Mouse (Mus musculus): ENCODE measurements around the gene S100g. TPM values are rescaled to one million over a fixed set of nuclear protein-coding genes. Genes with fewer than 3 reads are reported as not detected.

S100g gene
- polyA plus RNA-seq, 1 experiment from 2014 or later: 2.8 TPM

GRCm38 (mm10) chrX:162942027-162942426 lies 22.4 kb downstream of the S100g start:
- Histone ChIP-seq H3K9me3 (ENCODE audit: control insufficient read depth, low read length) (no peaks in the 10 kb centered on the region), H3K36me3 (ENCODE audit: control insufficient read depth, insufficient read depth, low read length) (0 out of 2 replicates have a peak, but pooled peaks cover 2% of the 10 kb centered on the region), H3K4me1 (replicated peaks; ENCODE audit: control insufficient read depth, insufficient read depth, low read length) (no peaks in the 10 kb centered on the region), H3K9ac (ENCODE audit: low read length) (no peak overlapping the region), H3K27me3 (ENCODE audit: control insufficient read depth, insufficient read depth, low read depth, low read length) (no peaks in the 10 kb centered on the region), H3K4me2 (ENCODE audit: low read depth, low read length) (no peak overlapping the region), H3K4me3 (ENCODE audit: low read length) (no peak overlapping the region), H3K27ac (ENCODE audit: low read length) (no peak overlapping the region)
- peak; percentile 57 for ATAC-seq (ENCODE audit: low read depth)
- 66% methylated on average over 1 of the region's 1 CpGs for WGBS

GRCm38 (mm10) chrX:162931467-162931866 lies 32.9 kb downstream of the S100g start:
- Histone ChIP-seq H3K27me3 (ENCODE audit: control insufficient read depth, insufficient read depth, low read depth, low read length) (no peaks in the 10 kb centered on the region), H3K4me3 (ENCODE audit: low read length) (no peak overlapping the region), H3K9ac (ENCODE audit: low read length) (no peak overlapping the region), H3K4me1 (replicated peaks; ENCODE audit: control insufficient read depth, insufficient read depth, low read length) (no peaks in the 10 kb centered on the region), H3K27ac (ENCODE audit: low read length) (no peak overlapping the region), H3K9me3 (ENCODE audit: control insufficient read depth, low read length) (no peaks in the 10 kb centered on the region), H3K36me3 (ENCODE audit: control insufficient read depth, insufficient read depth, low read length) (peaks cover 2% of the 10 kb centered on the region; the same call in 1 of the 2 replicates), H3K4me2 (ENCODE audit: low read depth, low read length) (no peak overlapping the region)
- WGBS: 97% methylated on average over 2 of the region's 2 CpGs
- no peak for ATAC-seq (ENCODE audit: low read depth)

GRCm38 (mm10) chrX:162921487-162922125 lies 42.8 kb downstream of the S100g start:
- no peaks in the 10 kb centered on the region for H3K4me1 ChIP-seq (replicated peaks; ENCODE audit: control insufficient read depth, insufficient read depth, low read length)
- WGBS: 81% methylated on average over 8 of the region's 8 CpGs
- H3K4me3 ChIP-seq (ENCODE audit: low read length): no peak overlapping the region
- H3K27ac ChIP-seq (ENCODE audit: low read length): no peak overlapping the region
- no peak for ATAC-seq (ENCODE audit: low read depth)
- no peak overlapping the region for H3K4me2 ChIP-seq (ENCODE audit: low read depth, low read length)
- H3K9ac ChIP-seq (ENCODE audit: low read length): no peak overlapping the region
- H3K36me3 ChIP-seq (ENCODE audit: control insufficient read depth, insufficient read depth, low read length): no peaks in the 10 kb centered on the region
- H3K27me3 ChIP-seq (ENCODE audit: control insufficient read depth, insufficient read depth, low read depth, low read length): no peaks in the 10 kb centered on the region
- H3K9me3 ChIP-seq (ENCODE audit: control insufficient read depth, low read length): no peaks in the 10 kb centered on the region

DNA sequence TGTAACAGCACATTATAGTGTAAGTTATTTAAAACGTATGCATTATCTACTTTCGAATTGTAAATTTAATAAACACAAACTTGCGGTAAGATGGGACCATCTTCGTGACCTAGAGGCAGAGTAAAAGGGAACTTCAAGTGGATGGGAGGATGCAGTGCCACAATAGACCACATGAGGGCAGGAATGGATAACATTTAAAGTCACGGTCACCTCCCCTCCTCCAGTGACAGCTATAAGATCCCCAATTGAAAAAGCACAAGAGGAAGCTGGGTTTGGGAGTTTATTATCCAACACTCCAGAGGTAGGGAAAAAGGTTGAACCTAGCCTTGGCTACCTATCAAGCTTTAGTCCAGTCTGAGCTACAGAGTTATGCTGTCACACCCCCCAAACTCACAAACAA lies 48.7 kb downstream of the S100g start:
- Histone ChIP-seq H3K4me3 (ENCODE audit: low read length) (no peak overlapping the region), H3K36me3 (ENCODE audit: control insufficient read depth, insufficient read depth, low read length) (peaks cover 2% of the 10 kb centered on the region; the same call in 1 of the 2 replicates), H3K9ac (ENCODE audit: low read length) (no peak overlapping the region), H3K27ac (ENCODE audit: low read length) (no peak overlapping the region), H3K4me1 (replicated peaks; ENCODE audit: control insufficient read depth, insufficient read depth, low read length) (no peaks in the 10 kb centered on the region), H3K4me2 (ENCODE audit: low read depth, low read length) (no peak overlapping the region), H3K27me3 (ENCODE audit: control insufficient read depth, insufficient read depth, low read depth, low read length) (no peaks in the 10 kb centered on the region), H3K9me3 (ENCODE audit: control insufficient read depth, low read length) (no peaks in the 10 kb centered on the region)
- ATAC-seq (ENCODE audit: low read depth): no peak
- 29% methylated on average over 5 of the region's 5 CpGs for WGBS

DNA sequence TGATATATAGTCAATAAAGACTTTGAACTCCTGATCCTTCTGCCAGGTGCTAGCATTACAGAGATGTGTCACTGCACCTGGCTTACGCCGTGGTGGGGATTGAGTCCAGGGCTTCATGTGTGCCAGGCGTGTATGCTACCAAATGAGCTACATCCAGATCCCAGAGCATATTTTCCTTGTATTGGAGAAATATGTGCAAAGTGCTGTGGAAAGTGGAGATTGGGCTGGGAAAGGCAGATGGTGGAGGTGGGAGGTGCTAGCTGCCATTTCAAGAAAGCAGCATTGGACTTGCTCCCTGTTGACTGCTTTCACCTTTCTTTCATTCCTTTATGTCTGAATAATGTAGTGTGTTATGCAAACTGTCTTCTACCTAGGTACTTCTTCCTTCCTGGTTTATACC lies 50.7 kb downstream of the S100g start:
- no peak overlapping the region for H3K4me3 ChIP-seq (ENCODE audit: low read length)
- H3K4me2 ChIP-seq (ENCODE audit: low read depth, low read length): no peak overlapping the region
- H3K9ac ChIP-seq (ENCODE audit: low read length): no peak overlapping the region
- no peaks in the 10 kb centered on the region for H3K27me3 ChIP-seq (ENCODE audit: control insufficient read depth, insufficient read depth, low read depth, low read length)
- no peak for ATAC-seq (ENCODE audit: low read depth)
- no peak overlapping the region for H3K27ac ChIP-seq (ENCODE audit: low read length)
- peaks cover 4% of the 10 kb centered on the region; the same call in 1 of the 2 replicates for H3K36me3 ChIP-seq (ENCODE audit: control insufficient read depth, insufficient read depth, low read length)
- WGBS: 92% methylated on average over 3 of the region's 3 CpGs
- H3K9me3 ChIP-seq (ENCODE audit: control insufficient read depth, low read length): no peaks in the 10 kb centered on the region
- no peaks in the 10 kb centered on the region for H3K4me1 ChIP-seq (replicated peaks; ENCODE audit: control insufficient read depth, insufficient read depth, low read length)

Other genes starting within 250 kb of the S100g start
- 517 and 530 TPM in 2 replicates for gene Rbbp7, start 204.2 kb downstream of the S100g start, polyA plus RNA-seq (2015; fragmentation: Nextera tagmentation; extraction: Ambion mirVana)
- gene Txlng, start 135.1 kb downstream of the S100g start, polyA plus RNA-seq (2015; fragmentation: Nextera tagmentation; extraction: Ambion mirVana): 14.2 and 14.5 TPM in 2 replicates
- gene Syap1, start 76.2 kb downstream of the S100g start, polyA plus RNA-seq (2015; fragmentation: Nextera tagmentation; extraction: Ambion mirVana): 40.8 and 45.9 TPM in 2 replicates
- gene Ctps2, start 63.4 kb downstream of the S100g start, polyA plus RNA-seq (2015; fragmentation: Nextera tagmentation; extraction: Ambion mirVana): 96.6 and 97.3 TPM in 2 replicates